Mouse (Mus musculus): ENCODE measurements around the gene Cnr2. TPM values are rescaled to one million over a fixed set of nuclear protein-coding genes. Genes with fewer than 3 reads are reported as not detected.

Cnr2 gene
- total and polyA plus RNA-seq, 3 experiments = 6.8 to 10.2 TPM; not detected in 1

GRCm38 (mm10) chr4:135898380-135899049 is 3.3 kb downstream of the Cnr2 start:
- H3K79me2 ChIP-seq (ENCODE audit: control insufficient read depth, insufficient read depth, low read length, poor library complexity) = peaks cover 5% of the 10 kb centered on the region
- peaks cover 19 to 38% of the 10 kb centered on the region in 2 experiments for H3K4me1 ChIP-seq (ENCODE audit: control insufficient read depth in 1 of 2, insufficient read depth in 2 of 2, low read length in 2 of 2)
- H3K9me3 ChIP-seq (replicated peaks; ENCODE audit: insufficient read depth, low read length) = no peaks in the 10 kb centered on the region
- peak overlapping the region; percentile 99 for H3K27ac ChIP-seq (ENCODE audit: control insufficient read depth, low read depth, low read length)
- peaks cover 0 to 24% of the 10 kb centered on the region in 2 experiments; a peak in 2 of 4 replicates for H3K36me3 ChIP-seq (ENCODE audit: control insufficient read depth in 1 of 2, insufficient read depth in 2 of 2, low read length in 2 of 2)
- peak; percentile 97 for DNase-seq (ENCODE audit: low read depth, low spot score)
- no peaks in the 10 kb centered on the region for H3K27me3 ChIP-seq (ENCODE audit: control insufficient read depth in 1 of 2, insufficient read depth in 2 of 2, low read length in 2 of 2)
- peak overlapping the region; percentile 77 for H3K9ac ChIP-seq (ENCODE audit: control insufficient read depth, low read depth, low read length, poor library complexity, severe bottlenecking)
- H3K4me3 ChIP-seq (ENCODE audit: control insufficient read depth in 1 of 2, insufficient read depth in 1 of 2, low read depth in 2 of 2, low read length in 2 of 2) = peak overlapping the region; percentile 37 to 44
- TF ChIP-seq MEF2A (IDR thresholded peaks at IDR 0.05; ENCODE audit: extremely low read depth, insufficient replicate concordance, low read depth, low read length, poor library complexity, severe bottlenecking) = no peak
- TF ChIP-seq RAD21 (IDR thresholded peaks at IDR 0.05; ENCODE audit: low read depth, low read length) = no peak
- TF ChIP-seq NRF1 (IDR thresholded peaks at IDR 0.05; ENCODE audit: insufficient read depth, low read depth, low read length, poor library complexity, severe bottlenecking) = no peak
- peak; percentile 78; the same call in 1 of the 2 replicates for TF ChIP-seq POLR2AphosphoS2 (IDR thresholded peaks at IDR 0.05; ENCODE audit: low read length)
- TF ChIP-seq GATA1 (IDR thresholded peaks at IDR 0.05; ENCODE audit: low read depth, low read length) = peak; percentile 94
- TF ChIP-seq USF2 (IDR thresholded peaks at IDR 0.05; ENCODE audit: borderline replicate concordance in 1 of 2, insufficient read depth in 1 of 2, low read depth in 1 of 2, low read length in 2 of 2) = no peak
- TF ChIP-seq MAX (IDR thresholded peaks at IDR 0.05; ENCODE audit: low read length) = peak; percentile 74
- TF ChIP-seq ZC3H11A (IDR thresholded peaks at IDR 0.05; ENCODE audit: low read depth, low read length) = no peak
- TF ChIP-seq CTCF (IDR thresholded peaks at IDR 0.05 in 2 of 3, conservative IDR thresholded peaks at IDR 0.05 in 1 of 3; ENCODE audit: control insufficient read depth in 1 of 3, insufficient read depth in 1 of 3, low read depth in 2 of 3, low read length in 3 of 3, poor library complexity in 1 of 3, severe bottlenecking in 1 of 3) = peak in 1 of 3 experiments; percentile 8; a peak in 1 of 6 replicates
- no peak for TF ChIP-seq HCFC1 (IDR thresholded peaks at IDR 0.05; ENCODE audit: low read depth, low read length)
- peak; percentile 53; the same call in 1 of the 2 replicates for TF ChIP-seq CHD1 (IDR thresholded peaks at IDR 0.05; ENCODE audit: low read depth, low read length)
- TF ChIP-seq JUND (IDR thresholded peaks at IDR 0.05; ENCODE audit: low read depth, low read length) = no peak
- peak; percentile 72 for TF ChIP-seq RCOR1 (IDR thresholded peaks at IDR 0.05; ENCODE audit: low read depth, low read length)
- TF ChIP-seq KAT2A (conservative IDR thresholded peaks at IDR 0.05; ENCODE audit: low read depth, low read length) = no peak
- TF ChIP-seq BHLHE40 (IDR thresholded peaks at IDR 0.05; ENCODE audit: borderline replicate concordance, low read depth, low read length) = peak; percentile 58; the same call in 1 of the 2 replicates
- 0 out of 2 replicates have a peak, but pooled peaks have one; percentile 19 for TF ChIP-seq ZNF384 (IDR thresholded peaks at IDR 0.05; ENCODE audit: low read depth, low read length)
- TF ChIP-seq TBP (IDR thresholded peaks at IDR 0.05; ENCODE audit: low read depth, low read length) = peak; percentile 76
- TF ChIP-seq MYC (IDR thresholded peaks at IDR 0.05; ENCODE audit: low read depth, low read length) = 0 out of 2 replicates have a peak, but pooled peaks have one; percentile 55
- TF ChIP-seq MAZ (IDR thresholded peaks at IDR 0.05; ENCODE audit: low read depth, low read length) = peak; percentile 58
- no peak for TF ChIP-seq MYB (IDR thresholded peaks at IDR 0.05; ENCODE audit: low read depth, low read length)
- no peak for TF ChIP-seq UBTF (IDR thresholded peaks at IDR 0.05; ENCODE audit: borderline replicate concordance, insufficient read depth, low read depth, low read length)
- no peak for TF ChIP-seq ZKSCAN1 (IDR thresholded peaks at IDR 0.05; ENCODE audit: low read depth, low read length)
- TF ChIP-seq GABPA (IDR thresholded peaks at IDR 0.05; ENCODE audit: low read depth, low read length) = no peak
- TF ChIP-seq MAFK (IDR thresholded peaks at IDR 0.05; ENCODE audit: borderline replicate concordance, low read depth, low read length) = no peak
- peak; percentile 95 for TF ChIP-seq SIN3A (IDR thresholded peaks at IDR 0.05; ENCODE audit: low read length)
- peak; percentile 86 for TF ChIP-seq TAL1 (IDR thresholded peaks at IDR 0.05; ENCODE audit: low read length)
- TF ChIP-seq POLR2A (IDR thresholded peaks at IDR 0.05; ENCODE audit: control insufficient read depth in 1 of 2, insufficient read depth in 1 of 2, low read depth in 1 of 2, low read length in 2 of 2, poor library complexity in 1 of 2) = peak; percentile 51 to 76
- peak; percentile 70; the same call in 1 of the 2 replicates for TF ChIP-seq NELFE (IDR thresholded peaks at IDR 0.05; ENCODE audit: low read depth, low read length)
- TF ChIP-seq MXI1 (IDR thresholded peaks at IDR 0.05; ENCODE audit: low read depth, low read length) = peak; percentile 82; the same call in 1 of the 2 replicates
- no peak for TF ChIP-seq POLR2AphosphoS5 (IDR thresholded peaks at IDR 0.05; ENCODE audit: borderline replicate concordance, low read depth, low read length)
- TF ChIP-seq ZMIZ1 (IDR thresholded peaks at IDR 0.05; ENCODE audit: low read depth, low read length) = peak; percentile 81; the same call in 1 of the 2 replicates
- peak; percentile 93 for TF ChIP-seq ETS1 (IDR thresholded peaks at IDR 0.05; ENCODE audit: low read depth, low read length)
- peak; percentile 66 for TF ChIP-seq USF1 (IDR thresholded peaks at IDR 0.05; ENCODE audit: low read depth, low read length)
- no peak for TF ChIP-seq E2F4 (IDR thresholded peaks at IDR 0.05; ENCODE audit: borderline replicate concordance, low read depth, low read length)
- TF ChIP-seq TCF12 (IDR thresholded peaks at IDR 0.05; ENCODE audit: low read depth, low read length) = peak; percentile 89
- TF ChIP-seq SMC3 (IDR thresholded peaks at IDR 0.05; ENCODE audit: low read depth, low read length) = no peak
